Mouse (Mus musculus): Measurements from ENCODE around the gene Smim26. TPM values are rescaled to one million over a fixed set of nuclear protein-coding genes. Genes with fewer than 3 reads are reported as not detected.

Gene Smim26
- total RNA-seq (2014; rRNA removed) (22.7 and 60.6 TPM in 2 replicates), polyA plus RNA-seq (2015; fragmentation: Nextera tagmentation; extraction: Ambion mirVana) (71.3 and 86.1 TPM in 2 replicates)

- ATAC-seq = peak; percentile 99
- no peaks in the 10 kb centered on the region for H3K4me1 ChIP-seq (ENCODE audit: insufficient read depth)
- H3K9ac ChIP-seq = peak within 1 kb of the TSS; percentile 57
- DNase-seq = peak; percentile 88
- no peak for TF ChIP-seq CTCF (IDR thresholded peaks at IDR 0.05; ENCODE audit: low read depth)
- peak within 1 kb of the TSS; percentile 57 for H3K4me2 ChIP-seq (ENCODE audit: low read depth)
- no peaks in the 10 kb centered on the region for H3K27me3 ChIP-seq (ENCODE audit: insufficient read depth, low read length)
- peak within 1 kb of the TSS; percentile 55 for H3K4me3 ChIP-seq (ENCODE audit: low read depth, low read length)
- 1% methylated on average over 31 of the region's 31 CpGs for WGBS
- H3K9me3 ChIP-seq (ENCODE audit: low read length) = no peaks in the 10 kb centered on the region
- H3K27ac ChIP-seq (ENCODE audit: low read depth, low read length) = 0 out of 2 replicates have a peak within 1 kb of the TSS, but pooled peaks have one; percentile 15
- peaks cover 9% of the 10 kb centered on the region for H3K36me3 ChIP-seq (ENCODE audit: insufficient read depth)
Measured at GRCm38 (mm10) chr2:144593951-144594651, at the start of gene Smim26. Smim26 (plus strand) TSS chr2:144594054.

- no peak overlapping the region for H3K27ac ChIP-seq (ENCODE audit: low read depth, low read length)
- no peaks in the 10 kb centered on the region for H3K27me3 ChIP-seq (ENCODE audit: insufficient read depth, low read length)
- H3K4me3 ChIP-seq (ENCODE audit: low read depth, low read length) = no peak overlapping the region
- 69% methylated on average over 6 of the region's 6 CpGs for WGBS
- H3K4me1 ChIP-seq (ENCODE audit: insufficient read depth) = no peaks in the 10 kb centered on the region
- no peak overlapping the region for H3K9ac ChIP-seq
- DNase-seq (no peak), ATAC-seq (no peak)
- no peaks in the 10 kb centered on the region for H3K9me3 ChIP-seq (ENCODE audit: low read length)
- no peak for TF ChIP-seq CTCF (IDR thresholded peaks at IDR 0.05; ENCODE audit: low read depth)
- peaks cover 36% of the 10 kb centered on the region for H3K36me3 ChIP-seq (ENCODE audit: insufficient read depth)
- no peak overlapping the region for H3K4me2 ChIP-seq (ENCODE audit: low read depth)
Measured at GRCm38 (mm10) chr2:144544630-144545029, 49.2 kb upstream of the Smim26 start.

- peaks cover 33% of the 10 kb centered on the region for H3K36me3 ChIP-seq (ENCODE audit: insufficient read depth)
- ATAC-seq = no peak
- no peak overlapping the region for H3K9ac ChIP-seq
- H3K4me1 ChIP-seq (ENCODE audit: insufficient read depth) = peaks cover 3% of the 10 kb centered on the region; the same call in 1 of the 2 replicates
- no peak overlapping the region for H3K4me2 ChIP-seq (ENCODE audit: low read depth)
- no peaks in the 10 kb centered on the region for H3K9me3 ChIP-seq (ENCODE audit: low read length)
- H3K27me3 ChIP-seq (ENCODE audit: insufficient read depth, low read length) = no peaks in the 10 kb centered on the region
- TF ChIP-seq CTCF (IDR thresholded peaks at IDR 0.05; ENCODE audit: low read depth) = no peak
- no peak for DNase-seq
- 84% methylated on average over 2 of the region's 2 CpGs for WGBS
- H3K27ac ChIP-seq (ENCODE audit: low read depth, low read length) = no peak overlapping the region
- no peak overlapping the region for H3K4me3 ChIP-seq (ENCODE audit: low read depth, low read length)
Measured at GRCm38 (mm10) chr2:144545061-144545460, 48.8 kb upstream of the Smim26 start.

- Histone ChIP-seq H3K4me3 (ENCODE audit: low read depth, low read length) (no peak overlapping the region), H3K36me3 (ENCODE audit: insufficient read depth) (peaks cover 33% of the 10 kb centered on the region), H3K4me1 (ENCODE audit: insufficient read depth) (peaks cover 3% of the 10 kb centered on the region; the same call in 1 of the 2 replicates), H3K9ac (no peak overlapping the region), H3K27me3 (ENCODE audit: insufficient read depth, low read length) (no peaks in the 10 kb centered on the region), H3K4me2 (ENCODE audit: low read depth) (no peak overlapping the region), H3K27ac (ENCODE audit: low read depth, low read length) (no peak overlapping the region), H3K9me3 (ENCODE audit: low read length) (no peaks in the 10 kb centered on the region)
- DNase-seq (no peak), ATAC-seq (no peak)
- TF ChIP-seq CTCF (IDR thresholded peaks at IDR 0.05; ENCODE audit: low read depth) = no peak
- WGBS = 50% methylated on average over 1 of the region's 1 CpGs
Measured at GRCm38 (mm10) chr2:144545481-144545880, 48.4 kb upstream of the Smim26 start.

- Histone ChIP-seq H3K36me3 (ENCODE audit: insufficient read depth) (peaks cover 30% of the 10 kb centered on the region), H3K27ac (ENCODE audit: low read depth, low read length) (no peak overlapping the region), H3K9me3 (ENCODE audit: low read length) (no peaks in the 10 kb centered on the region), H3K4me1 (ENCODE audit: insufficient read depth) (peaks cover 3% of the 10 kb centered on the region; the same call in 1 of the 2 replicates), H3K4me3 (ENCODE audit: low read depth, low read length) (no peak overlapping the region), H3K27me3 (ENCODE audit: insufficient read depth, low read length) (no peaks in the 10 kb centered on the region), H3K4me2 (ENCODE audit: low read depth) (no peak overlapping the region), H3K9ac (no peak overlapping the region)
- TF ChIP-seq CTCF (IDR thresholded peaks at IDR 0.05; ENCODE audit: low read depth) = no peak
- 82% methylated on average over 4 of the region's 4 CpGs for WGBS
- DNase-seq (no peak), ATAC-seq (no peak)
Measured at GRCm38 (mm10) chr2:144547559-144547958, 46.3 kb upstream of the Smim26 start.

GRCm38 (mm10) chr2:144550529-144550928 lies 43.3 kb upstream of the Smim26 start, which contains the start of gene Rbbp9:
Rbbp9 (minus strand) TSS chr2:144550869.
- peak; percentile 81 for DNase-seq
- no peak for TF ChIP-seq CTCF (IDR thresholded peaks at IDR 0.05; ENCODE audit: low read depth)
- no peaks in the 10 kb centered on the region for H3K9me3 ChIP-seq (ENCODE audit: low read length)

GRCm38 (mm10) chr2:144553905-144554304 lies 39.9 kb upstream of the Smim26 start:
- no peak overlapping the region for H3K9ac ChIP-seq
- TF ChIP-seq CTCF (IDR thresholded peaks at IDR 0.05; ENCODE audit: low read depth) = no peak
- no peak overlapping the region for H3K4me2 ChIP-seq (ENCODE audit: low read depth)
- DNase-seq = no peak
- peaks cover 13% of the 10 kb centered on the region for H3K4me1 ChIP-seq (ENCODE audit: insufficient read depth)
- H3K27me3 ChIP-seq (ENCODE audit: insufficient read depth, low read length) = no peaks in the 10 kb centered on the region
- peaks cover under 1% of the 10 kb centered on the region; the same call in 1 of the 2 replicates for H3K36me3 ChIP-seq (ENCODE audit: insufficient read depth)
- H3K9me3 ChIP-seq (ENCODE audit: low read length) = no peaks in the 10 kb centered on the region
- no peak for ATAC-seq
- 92% methylated on average over 3 of the region's 3 CpGs for WGBS
- no peak overlapping the region for H3K4me3 ChIP-seq (ENCODE audit: low read depth, low read length)
- H3K27ac ChIP-seq (ENCODE audit: low read depth, low read length) = no peak overlapping the region

More at GRCm38 (mm10) chr2:144550529-144550928, 43.3 kb upstream of the Smim26 start, which contains the start of gene Rbbp9:
- H3K27ac ChIP-seq (ENCODE audit: low read depth, low read length) = peak within 1 kb of the TSS; percentile 71
- peaks cover 7% of the 10 kb centered on the region for H3K4me1 ChIP-seq (ENCODE audit: insufficient read depth)
- H3K36me3 ChIP-seq (ENCODE audit: insufficient read depth) = peaks cover 8% of the 10 kb centered on the region; the same call in 1 of the 2 replicates
- peak within 1 kb of the TSS; percentile 54 for H3K4me2 ChIP-seq (ENCODE audit: low read depth)
- H3K27me3 ChIP-seq (ENCODE audit: insufficient read depth, low read length) = no peaks in the 10 kb centered on the region
- H3K9ac ChIP-seq = peak within 1 kb of the TSS; percentile 77
- H3K4me3 ChIP-seq (ENCODE audit: low read depth, low read length) = peak within 1 kb of the TSS; percentile 60
- peak; percentile 97 for ATAC-seq
- WGBS = 0% methylated on average over 17 of the region's 17 CpGs

Data from forebrain, postnatal 0 days (tissue).